Mouse (Mus musculus): Measurements from ENCODE around the gene Enoph1.

GRCm38 (mm10) chr5:100000048-100000447, 39.7 kb upstream of the Enoph1 start:
- TF ChIP-seq POLR2A (IDR thresholded peaks at IDR 0.05; ENCODE audit: control insufficient read depth, extremely low read depth, insufficient read depth, low read length, poor library complexity) (no peak), CTCF (IDR thresholded peaks at IDR 0.05; ENCODE audit: borderline replicate concordance, control insufficient read depth, extremely low read depth, insufficient read depth, low read length, poor library complexity) (no peak)
